Mouse (Mus musculus): ENCODE results near the gene Gng12.

- no peak for TF ChIP-seq CTCF (IDR thresholded peaks at IDR 0.05; ENCODE audit: borderline replicate concordance, insufficient read depth, low read length)
- no peak for TF ChIP-seq POLR2A (IDR thresholded peaks at IDR 0.05; ENCODE audit: low read depth, low read length)
These were observed 161.4 kb downstream of the Gng12 start for GRCm38 (mm10) chr6:67057574-67057973.
